Mouse (Mus musculus): ENCODE results near the gene Sh3gl2.

GRCm38 (mm10) chr4:85672290-85672689 lies 467.4 kb downstream of the Sh3gl2 start:
- TF ChIP-seq CTCF (IDR thresholded peaks at IDR 0.05; ENCODE audit: borderline replicate concordance, control insufficient read depth, extremely low read depth, insufficient read depth, low read length, poor library complexity) (no peak), POLR2A (IDR thresholded peaks at IDR 0.05; ENCODE audit: control insufficient read depth, extremely low read depth, insufficient read depth, low read length, poor library complexity) (no peak)

Measured in thymus, adult 2 months (tissue).